Mouse (Mus musculus) layer of hippocampus, postnatal 36 days (tissue): ENCODE results near the gene Acrbp. TPM values are rescaled to one million over a fixed set of nuclear protein-coding genes. Genes with fewer than 3 reads are reported as not detected.
A peak's percentile ranks its signal among the peaks of the same experiment; 100 is the strongest.

Experiments
- DNase-seq, 2 experiments: peaks; one replicate each; pipeline ENCODE4 v3.0.0; 2022
- total RNA-seq, 2 experiments: library from RNA; stranded (reverse); gene quantifications; 2 replicates each; pipeline ENCODE4 v1.2.3; 2021

Gene Acrbp
- total RNA-seq, 2 experiments from 2014 or later = 13.4 to 17.8 TPM

GRCm38 (mm10) chr6:125071896-125072279, 22.4 kb downstream of the Acrbp start:
- DNase-seq = peak; percentile 68 to 73

DNA sequence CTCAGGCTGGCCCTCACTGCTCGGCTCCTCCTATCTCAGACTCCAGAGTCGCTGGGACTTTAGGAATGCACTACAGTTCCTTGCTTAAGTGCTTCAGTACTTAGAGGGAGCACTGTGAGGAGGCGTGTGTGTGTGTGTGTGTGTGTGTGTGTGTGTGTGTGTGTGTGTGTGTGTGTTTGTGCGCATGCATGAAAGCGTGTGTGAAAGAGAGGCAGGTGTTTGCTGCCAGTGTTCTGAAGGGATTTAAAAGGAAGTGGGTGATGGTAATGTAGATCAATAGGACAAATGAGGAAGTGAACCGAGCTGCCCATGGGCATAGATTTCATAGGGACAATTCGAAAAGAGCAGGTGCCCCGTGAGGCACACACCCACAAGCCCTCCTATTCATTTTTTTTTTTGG, 24.3 kb downstream of the Acrbp start:
- no peak for DNase-seq

DNA sequence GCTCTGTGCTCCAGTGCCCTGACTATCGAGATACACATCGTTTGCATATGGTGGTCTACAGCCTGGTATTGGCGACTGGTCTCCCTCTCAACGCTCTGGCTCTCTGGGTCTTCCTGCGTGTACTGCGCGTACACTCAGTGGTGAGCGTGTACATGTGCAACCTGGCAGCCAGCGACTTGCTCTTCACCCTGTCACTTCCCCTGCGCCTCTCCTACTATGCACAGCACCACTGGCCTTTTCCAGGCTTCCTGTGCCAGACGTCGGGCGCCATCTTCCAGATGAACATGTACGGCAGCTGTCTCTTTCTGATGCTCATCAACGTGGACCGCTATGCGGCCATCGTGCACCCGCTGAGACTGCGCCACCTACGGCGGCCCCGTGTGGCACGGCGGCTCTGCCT, 31.9 kb downstream of the Acrbp start:
- no peak for DNase-seq

- DNase-seq = peak; percentile 74 to 77
Measured at GRCm38 (mm10) chr6:125081797-125082560, 32.5 kb downstream of the Acrbp start.

GRCm38 (mm10) chr6:125082801-125083386, 33.4 kb downstream of the Acrbp start:
- no peak for DNase-seq

DNA sequence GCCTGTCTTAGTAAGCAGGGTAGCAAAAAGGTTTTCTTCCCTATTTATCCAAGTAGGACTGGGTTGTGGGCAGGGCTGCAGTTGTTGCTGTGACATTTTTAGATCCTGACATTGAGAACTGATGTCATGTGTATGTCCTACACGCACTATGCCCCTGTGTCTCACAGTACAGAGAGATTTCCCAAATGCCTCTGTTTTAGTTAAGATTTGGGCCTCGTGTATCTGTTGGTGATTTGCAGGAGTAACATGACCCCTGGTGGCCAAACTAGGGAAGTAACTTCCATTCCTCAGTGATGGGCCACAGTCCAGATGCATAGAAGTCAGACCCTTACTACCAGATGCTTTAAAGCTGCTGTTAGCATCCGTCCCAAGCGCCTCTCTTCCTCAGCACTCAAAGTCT, 34.9 kb downstream of the Acrbp start:
- no peak for DNase-seq

- no peak for DNase-seq
Measured at GRCm38 (mm10) chr6:125087937-125088336, 38.4 kb downstream of the Acrbp start.

DNA sequence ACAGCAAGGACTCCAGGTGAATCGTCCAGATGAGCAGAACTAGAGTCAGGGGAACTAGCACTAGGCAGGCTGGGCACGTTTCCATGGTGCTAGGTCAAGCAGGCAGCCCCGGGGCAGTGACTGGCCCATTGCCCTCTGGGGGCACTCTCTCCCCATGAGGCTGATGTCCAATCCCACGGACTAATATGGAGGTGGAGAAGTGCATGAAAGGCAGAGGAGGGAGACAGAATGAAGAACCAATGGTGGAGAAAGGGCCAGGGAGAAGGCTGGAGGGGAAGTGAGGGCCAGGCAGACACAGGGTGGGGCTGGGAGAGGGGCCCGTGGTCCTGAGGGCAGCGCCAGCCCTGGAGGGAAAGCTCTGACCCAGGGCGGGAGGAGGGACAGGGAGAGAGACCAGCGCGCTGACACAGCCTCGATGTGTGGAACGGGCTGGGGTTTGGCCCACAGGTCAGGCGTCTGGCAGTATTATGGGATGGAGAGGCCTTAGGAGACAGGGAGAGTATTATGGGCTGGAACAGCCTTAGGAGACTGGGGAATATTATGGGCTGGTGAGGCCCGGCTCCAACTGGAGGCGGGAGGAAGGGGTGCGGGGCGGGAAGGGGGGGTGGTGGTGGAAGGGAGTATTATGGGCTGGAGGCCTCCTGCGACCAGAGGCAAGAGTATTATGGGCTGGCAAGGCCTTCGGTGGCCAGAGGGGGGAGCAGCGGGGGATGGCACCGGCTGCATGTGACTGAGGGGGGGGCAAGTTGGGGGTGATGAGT, 39.3 kb downstream of the Acrbp start:
- DNase-seq = peak; percentile 68 to 73

GRCm38 (mm10) chr6:125089521-125090321, 40.2 kb downstream of the Acrbp start:
- peak; percentile 80 to 86 for DNase-seq

GRCm38 (mm10) chr6:125090341-125091085, 41.0 kb downstream of the Acrbp start:
- DNase-seq = no peak

- DNase-seq = no peak
Measured at GRCm38 (mm10) chr6:125092372-125092771, 42.9 kb downstream of the Acrbp start.

GRCm38 (mm10) chr6:125094843-125095242, 45.4 kb downstream of the Acrbp start:
- DNase-seq = no peak

GRCm38 (mm10) chr6:125095391-125096278, 46.1 kb downstream of the Acrbp start, which contains the start of gene Chd4:
TSS of gene Chd4 (plus strand) at chr6:125095981.
- peak; percentile 88 to 89 for DNase-seq

DNA sequence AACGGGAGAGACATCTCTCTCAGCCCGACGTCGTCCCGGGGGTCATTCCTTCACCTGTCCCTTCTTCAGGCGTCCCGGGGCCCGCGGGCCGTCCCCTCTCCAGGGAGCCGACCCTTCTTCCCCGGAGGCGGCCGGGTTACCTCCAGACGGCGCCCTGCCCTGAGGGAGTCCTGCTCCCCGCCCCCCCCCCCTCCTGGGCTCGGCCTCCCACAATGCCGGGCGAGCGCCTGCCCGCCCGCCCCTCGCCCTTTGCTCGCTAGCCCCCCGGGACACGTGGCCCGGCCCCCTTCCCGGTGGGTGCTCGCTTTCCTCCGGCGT, 46.7 kb downstream of the Acrbp start:
- DNase-seq = peak in 1 of 2 experiments; percentile 37

DNA sequence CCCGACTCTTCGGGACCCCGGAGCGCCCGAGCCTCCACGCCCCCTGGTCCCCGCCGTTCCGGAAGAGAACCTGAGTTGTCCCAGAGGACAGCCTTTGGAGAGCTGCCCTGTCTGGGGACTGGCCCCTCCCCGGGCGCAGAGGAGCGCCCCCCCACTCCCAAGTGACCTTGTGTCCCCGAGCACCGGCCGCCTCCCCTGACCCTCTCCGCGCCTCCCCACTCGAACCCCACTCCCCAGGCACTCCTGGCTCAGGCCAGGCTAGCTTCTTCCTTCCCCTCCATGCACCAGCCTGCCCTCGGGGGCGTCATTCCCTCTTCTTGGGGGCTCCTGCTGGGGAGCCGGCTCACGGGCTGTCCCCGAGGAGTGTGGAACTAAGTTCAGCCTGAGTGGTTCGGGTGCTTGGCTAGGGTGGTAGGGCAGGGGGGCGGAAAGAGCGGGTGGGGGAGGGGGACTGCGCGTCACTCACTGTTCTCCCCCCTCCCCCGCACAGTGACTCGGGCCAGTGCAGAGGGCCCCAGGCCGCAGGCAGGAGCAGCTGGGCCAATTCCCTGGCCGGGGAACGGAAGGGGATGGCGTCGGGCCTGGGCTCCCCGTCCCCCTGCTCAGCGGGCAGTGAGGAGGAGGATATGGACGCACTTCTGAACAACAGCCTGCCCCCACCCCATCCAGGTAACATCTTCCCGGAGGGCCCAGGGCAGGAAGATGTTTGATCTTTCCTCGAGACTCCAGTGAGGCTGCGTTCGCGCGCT, 47.3 kb downstream of the Acrbp start:
- peak; percentile 40 to 58 for DNase-seq

GRCm38 (mm10) chr6:125097346-125097689, 47.8 kb downstream of the Acrbp start:
- peak; percentile 34 to 48 for DNase-seq

DNA sequence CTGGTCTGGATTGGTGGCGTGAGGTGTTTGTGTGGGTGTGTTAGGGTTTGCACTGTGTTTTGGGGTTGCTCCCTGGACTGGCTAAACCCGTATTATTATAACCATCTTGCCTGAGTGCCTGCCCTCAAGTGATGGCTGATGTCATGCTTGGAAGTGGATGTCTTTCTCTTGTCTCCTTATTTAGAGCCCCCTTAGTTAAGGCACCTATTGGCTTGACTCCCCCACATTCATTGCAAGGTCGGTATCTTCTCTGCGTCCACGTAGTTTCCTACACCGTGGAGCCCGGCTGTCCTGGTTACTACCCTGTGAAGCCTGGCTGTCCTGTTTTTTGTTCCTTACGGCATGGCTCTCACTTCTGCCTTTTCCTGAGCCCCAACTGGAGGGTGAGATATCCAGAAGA, 48.5 kb downstream of the Acrbp start:
- no peak for DNase-seq

- no peak for DNase-seq
Measured at GRCm38 (mm10) chr6:125098513-125098912, 49.0 kb downstream of the Acrbp start.

DNA sequence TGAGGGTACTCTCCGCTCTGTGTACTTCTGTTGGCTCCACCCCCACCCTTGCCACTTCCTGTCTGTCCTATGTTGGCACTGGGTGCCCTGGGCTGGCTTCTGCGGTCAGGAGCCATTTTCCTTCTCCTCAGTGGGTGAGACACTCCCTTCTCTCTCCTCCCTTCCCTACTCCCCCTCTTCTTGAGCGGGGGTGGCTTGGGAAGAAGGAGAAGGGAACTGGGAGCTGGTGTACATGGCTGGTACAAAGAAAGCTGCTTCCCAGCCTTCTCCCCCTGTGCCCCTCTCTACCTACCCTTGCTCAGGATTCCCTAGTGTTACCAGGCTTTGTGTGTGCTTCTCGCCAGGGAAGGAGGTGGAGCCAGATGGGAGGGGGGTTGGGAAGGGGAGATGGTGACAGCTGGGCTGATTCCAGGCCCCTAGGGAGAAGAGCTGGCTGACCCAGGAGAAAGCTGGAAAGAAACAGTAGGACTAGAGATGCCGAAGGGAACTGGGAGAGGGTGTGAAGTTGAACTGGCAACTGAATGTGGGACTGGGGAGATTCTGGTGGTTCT, 50.0 kb downstream of the Acrbp start:
- DNase-seq = peak in 1 of 2 experiments; percentile 21

DNA sequence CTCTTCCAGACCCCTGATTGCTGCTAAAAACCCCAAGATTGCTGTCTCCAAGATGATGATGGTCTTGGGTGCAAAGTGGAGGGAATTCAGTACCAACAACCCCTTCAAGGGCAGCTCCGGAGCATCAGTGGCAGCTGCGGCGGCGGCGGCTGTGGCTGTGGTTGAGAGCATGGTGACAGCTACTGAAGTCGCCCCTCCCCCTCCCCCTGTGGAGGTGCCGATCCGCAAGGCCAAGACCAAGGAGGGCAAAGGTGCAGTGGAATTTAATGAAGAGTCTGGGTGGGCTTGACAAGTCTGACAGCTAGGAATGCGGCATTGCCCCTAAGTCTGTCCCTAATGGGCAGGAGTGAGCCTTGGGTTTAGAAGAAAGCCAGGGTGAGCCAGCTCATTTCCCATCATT, 52.0 kb downstream of the Acrbp start:
- no peak for DNase-seq
